Mouse (Mus musculus): ENCODE data around the gene Adgrl4. TPM values are rescaled to one million over a fixed set of nuclear protein-coding genes. Genes with fewer than 3 reads are reported as not detected.

Adgrl4 gene
- polyA plus RNA-seq, 1 experiment from 2014 or later, result 10.6 TPM

GRCm38 (mm10) chr3:151454985-151455701, 17.5 kb downstream of the Adgrl4 start:
- H3K4me2 ChIP-seq (ENCODE audit: low read depth), result no peak overlapping the region
- no peak overlapping the region for H3K4me3 ChIP-seq (ENCODE audit: low read depth, low read length)
- no peaks in the 10 kb centered on the region for H3K27me3 ChIP-seq (ENCODE audit: control insufficient read depth, insufficient read depth, low read length)
- no peak overlapping the region for H3K9ac ChIP-seq (ENCODE audit: low read length)
- 64% methylated on average over 6 of the region's 6 CpGs for WGBS
- no peaks in the 10 kb centered on the region for H3K4me1 ChIP-seq (ENCODE audit: control insufficient read depth, insufficient read depth, low read length)
- no peaks in the 10 kb centered on the region for H3K9me3 ChIP-seq (ENCODE audit: control insufficient read depth, low read length)
- ATAC-seq (ENCODE audit: insufficient read depth, low FRiP score, low TSS enrichment) (no peak), DNase-seq (ENCODE audit: low spot score) (no peak)
- no peaks in the 10 kb centered on the region for H3K36me3 ChIP-seq (ENCODE audit: control insufficient read depth, insufficient read depth, low read length)
- H3K27ac ChIP-seq (ENCODE audit: low read depth, low read length), result no peak overlapping the region

- H3K9me3 ChIP-seq (ENCODE audit: control insufficient read depth, low read length), result no peaks in the 10 kb centered on the region
- no peaks in the 10 kb centered on the region for H3K4me1 ChIP-seq (ENCODE audit: control insufficient read depth, insufficient read depth, low read length)
- H3K4me2 ChIP-seq (ENCODE audit: low read depth), result no peak overlapping the region
- no peak overlapping the region for H3K9ac ChIP-seq (ENCODE audit: low read length)
- ATAC-seq (ENCODE audit: insufficient read depth, low FRiP score, low TSS enrichment) (no peak), DNase-seq (ENCODE audit: low spot score) (no peak)
- no peak overlapping the region for H3K4me3 ChIP-seq (ENCODE audit: low read depth, low read length)
- H3K27ac ChIP-seq (ENCODE audit: low read depth, low read length), result no peak overlapping the region
- no peaks in the 10 kb centered on the region for H3K27me3 ChIP-seq (ENCODE audit: control insufficient read depth, insufficient read depth, low read length)
- H3K36me3 ChIP-seq (ENCODE audit: control insufficient read depth, insufficient read depth, low read length), result no peaks in the 10 kb centered on the region
- 79% methylated on average over 3 of the region's 3 CpGs for WGBS
These were observed 21.9 kb downstream of the Adgrl4 start for GRCm38 (mm10) chr3:151459430-151460190.

DNA sequence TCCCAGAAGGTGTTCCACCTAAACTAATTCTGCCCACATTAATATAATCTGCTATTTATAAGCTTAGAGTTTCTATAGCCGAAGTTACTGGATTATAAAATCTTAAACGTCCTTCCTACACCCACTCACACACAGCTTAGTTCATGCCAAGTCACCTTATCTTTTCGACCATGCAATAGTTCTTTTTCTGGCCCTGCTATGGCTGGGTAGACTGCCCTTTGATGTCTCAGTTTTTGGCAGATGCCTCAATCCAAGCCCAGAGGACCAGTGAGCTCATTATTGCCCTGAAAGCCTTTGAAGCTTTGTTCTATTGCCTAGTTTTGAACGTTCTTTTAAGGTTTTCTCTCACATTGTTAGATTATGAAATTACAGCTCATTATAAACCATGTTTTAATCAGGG, 27.5 kb downstream of the Adgrl4 start:
- H3K27me3 ChIP-seq (ENCODE audit: control insufficient read depth, insufficient read depth, low read length), result no peaks in the 10 kb centered on the region
- no peaks in the 10 kb centered on the region for H3K9me3 ChIP-seq (ENCODE audit: control insufficient read depth, low read length)
- no peak for ATAC-seq (ENCODE audit: insufficient read depth, low FRiP score, low TSS enrichment)
- DNase-seq (ENCODE audit: low spot score), result no peak
- no peaks in the 10 kb centered on the region for H3K4me1 ChIP-seq (ENCODE audit: control insufficient read depth, insufficient read depth, low read length)
- no peak overlapping the region for H3K9ac ChIP-seq (ENCODE audit: low read length)
- no peak overlapping the region for H3K4me3 ChIP-seq (ENCODE audit: low read depth, low read length)
- H3K36me3 ChIP-seq (ENCODE audit: control insufficient read depth, insufficient read depth, low read length), result no peaks in the 10 kb centered on the region
- no peak overlapping the region for H3K27ac ChIP-seq (ENCODE audit: low read depth, low read length)
- 67% methylated on average over 4 of the region's 4 CpGs for WGBS
- no peak overlapping the region for H3K4me2 ChIP-seq (ENCODE audit: low read depth)

- Histone ChIP-seq H3K27ac (ENCODE audit: low read depth, low read length) (no peak overlapping the region), H3K36me3 (ENCODE audit: control insufficient read depth, insufficient read depth, low read length) (no peaks in the 10 kb centered on the region), H3K9me3 (ENCODE audit: control insufficient read depth, low read length) (no peaks in the 10 kb centered on the region), H3K9ac (ENCODE audit: low read length) (no peak overlapping the region), H3K4me3 (ENCODE audit: low read depth, low read length) (no peak overlapping the region), H3K4me1 (ENCODE audit: control insufficient read depth, insufficient read depth, low read length) (no peaks in the 10 kb centered on the region), H3K27me3 (ENCODE audit: control insufficient read depth, insufficient read depth, low read length) (no peaks in the 10 kb centered on the region), H3K4me2 (ENCODE audit: low read depth) (no peak overlapping the region)
- WGBS, result 87% methylated on average over 4 of the region's 4 CpGs
- ATAC-seq (ENCODE audit: insufficient read depth, low FRiP score, low TSS enrichment) (no peak), DNase-seq (ENCODE audit: low spot score) (no peak)
These were observed 51.2 kb downstream of the Adgrl4 start for GRCm38 (mm10) chr3:151488853-151489252.

- 96% methylated on average over 3 of the region's 3 CpGs for WGBS
These were observed 67.9 kb downstream of the Adgrl4 start for GRCm38 (mm10) chr3:151505606-151506005.

DNA sequence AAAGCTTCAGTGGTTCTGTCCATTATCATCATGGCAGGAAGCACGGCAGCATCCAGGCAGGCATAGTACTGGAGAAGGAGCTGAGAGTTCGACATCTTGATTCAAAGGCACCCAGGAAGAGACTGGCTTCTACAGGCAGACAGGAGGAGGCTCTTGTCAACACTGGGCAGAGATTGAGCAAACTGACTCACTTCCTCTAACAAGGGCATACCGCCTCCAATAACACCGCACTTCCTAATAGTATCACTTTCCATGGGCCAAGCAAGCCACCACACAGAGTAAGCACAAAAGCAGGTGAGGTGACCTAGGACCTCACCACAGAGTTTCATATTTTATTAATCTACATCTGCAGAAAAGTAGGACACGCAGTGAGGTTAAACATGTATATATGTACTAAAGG, 73.5 kb downstream of the Adgrl4 start:
- ATAC-seq (ENCODE audit: insufficient read depth, low FRiP score, low TSS enrichment) (no peak), DNase-seq (ENCODE audit: low spot score) (no peak)
- Histone ChIP-seq H3K4me2 (ENCODE audit: low read depth) (no peak overlapping the region), H3K9me3 (ENCODE audit: control insufficient read depth, low read length) (no peaks in the 10 kb centered on the region), H3K4me1 (ENCODE audit: control insufficient read depth, insufficient read depth, low read length) (no peaks in the 10 kb centered on the region), H3K4me3 (ENCODE audit: low read depth, low read length) (no peak overlapping the region), H3K27ac (ENCODE audit: low read depth, low read length) (no peak overlapping the region), H3K36me3 (ENCODE audit: control insufficient read depth, insufficient read depth, low read length) (no peaks in the 10 kb centered on the region), H3K27me3 (ENCODE audit: control insufficient read depth, insufficient read depth, low read length) (no peaks in the 10 kb centered on the region), H3K9ac (ENCODE audit: low read length) (no peak overlapping the region)
- 88% methylated on average over 5 of the region's 5 CpGs for WGBS

More at GRCm38 (mm10) chr3:151505606-151506005, 67.9 kb downstream of the Adgrl4 start:
- ATAC-seq (ENCODE audit: insufficient read depth, low FRiP score, low TSS enrichment) (no peak), DNase-seq (ENCODE audit: low spot score) (no peak)
- H3K36me3 ChIP-seq (ENCODE audit: control insufficient read depth, insufficient read depth, low read length), result no peaks in the 10 kb centered on the region
- no peaks in the 10 kb centered on the region for H3K27me3 ChIP-seq (ENCODE audit: control insufficient read depth, insufficient read depth, low read length)
- H3K27ac ChIP-seq (ENCODE audit: low read depth, low read length), result no peak overlapping the region
- no peak overlapping the region for H3K9ac ChIP-seq (ENCODE audit: low read length)
- no peaks in the 10 kb centered on the region for H3K4me1 ChIP-seq (ENCODE audit: control insufficient read depth, insufficient read depth, low read length)
- H3K4me3 ChIP-seq (ENCODE audit: low read depth, low read length), result no peak overlapping the region
- H3K4me2 ChIP-seq (ENCODE audit: low read depth), result no peak overlapping the region
- H3K9me3 ChIP-seq (ENCODE audit: control insufficient read depth, low read length), result no peaks in the 10 kb centered on the region

DNA sequence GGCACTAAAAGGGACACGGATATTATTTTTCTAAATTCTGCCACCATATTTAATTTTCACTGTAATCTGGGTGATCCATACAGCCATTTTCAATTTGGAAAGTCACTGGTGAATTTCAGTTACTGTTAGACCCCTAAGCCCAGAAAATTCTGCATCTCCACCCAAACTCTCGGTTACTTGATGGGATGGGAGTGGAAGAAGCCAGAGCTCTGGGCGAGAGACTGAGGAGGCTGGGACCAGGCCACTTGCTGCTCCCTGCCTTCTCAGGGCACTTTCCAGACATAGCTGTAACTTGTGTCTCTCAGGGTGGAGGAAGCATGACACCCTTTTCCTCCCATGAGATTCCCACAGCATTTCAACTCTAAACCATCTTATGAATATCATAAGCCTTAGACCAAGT, 109.5 kb downstream of the Adgrl4 start:
- Histone ChIP-seq H3K27me3 (ENCODE audit: control insufficient read depth, insufficient read depth, low read length) (no peaks in the 10 kb centered on the region), H3K4me3 (ENCODE audit: low read depth, low read length) (no peak overlapping the region)

GRCm38 (mm10) chr3:151551002-151551401, 113.3 kb downstream of the Adgrl4 start:
- no peaks in the 10 kb centered on the region for H3K4me1 ChIP-seq (ENCODE audit: control insufficient read depth, insufficient read depth, low read length)
- H3K4me3 ChIP-seq (ENCODE audit: low read depth, low read length), result no peak overlapping the region
- H3K36me3 ChIP-seq (ENCODE audit: control insufficient read depth, insufficient read depth, low read length), result no peaks in the 10 kb centered on the region
- H3K9me3 ChIP-seq (ENCODE audit: control insufficient read depth, low read length), result no peaks in the 10 kb centered on the region
- DNase-seq (ENCODE audit: low spot score), result no peak
- no peaks in the 10 kb centered on the region for H3K27me3 ChIP-seq (ENCODE audit: control insufficient read depth, insufficient read depth, low read length)
- WGBS, result 58% methylated on average over 5 of the region's 5 CpGs
- H3K9ac ChIP-seq (ENCODE audit: low read length), result no peak overlapping the region
- H3K4me2 ChIP-seq (ENCODE audit: low read depth), result no peak overlapping the region
- H3K27ac ChIP-seq (ENCODE audit: low read depth, low read length), result no peak overlapping the region
- no peak for ATAC-seq (ENCODE audit: insufficient read depth, low FRiP score, low TSS enrichment)

More for the DNA sequence above, 109.5 kb downstream of the Adgrl4 start:
- no peak overlapping the region for H3K27ac ChIP-seq (ENCODE audit: low read depth, low read length)
- H3K4me2 ChIP-seq (ENCODE audit: low read depth), result no peak overlapping the region
- DNase-seq (ENCODE audit: low spot score) (no peak), ATAC-seq (ENCODE audit: insufficient read depth, low FRiP score, low TSS enrichment) (no peak)
- no peaks in the 10 kb centered on the region for H3K9me3 ChIP-seq (ENCODE audit: control insufficient read depth, low read length)
- WGBS, result 90% methylated on average over 3 of the region's 3 CpGs
- no peaks in the 10 kb centered on the region for H3K36me3 ChIP-seq (ENCODE audit: control insufficient read depth, insufficient read depth, low read length)
- no peaks in the 10 kb centered on the region for H3K4me1 ChIP-seq (ENCODE audit: control insufficient read depth, insufficient read depth, low read length)
- no peak overlapping the region for H3K9ac ChIP-seq (ENCODE audit: low read length)

DNA sequence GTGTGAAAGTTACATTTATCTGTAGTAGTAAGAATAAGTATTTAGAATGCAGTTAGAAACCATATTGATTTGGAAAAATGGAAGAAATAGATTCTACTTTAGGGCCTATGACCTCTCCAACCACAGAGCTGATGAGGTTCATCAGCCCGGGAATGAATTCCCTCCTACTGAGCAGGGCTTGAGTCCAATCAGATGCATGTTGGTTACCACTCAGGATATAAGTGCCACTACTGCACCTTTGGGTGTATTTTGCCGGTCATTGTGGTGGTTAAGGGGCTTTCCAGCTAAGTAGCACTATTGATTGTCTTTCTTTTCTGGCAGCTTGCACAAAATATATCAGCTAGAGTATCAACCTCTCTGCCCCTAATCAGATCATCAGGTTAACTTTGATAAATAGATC, 118.9 kb downstream of the Adgrl4 start:
- Histone ChIP-seq H3K9me3 (ENCODE audit: control insufficient read depth, low read length) (no peaks in the 10 kb centered on the region), H3K27ac (ENCODE audit: low read depth, low read length) (no peak overlapping the region), H3K4me3 (ENCODE audit: low read depth, low read length) (no peak overlapping the region), H3K4me1 (ENCODE audit: control insufficient read depth, insufficient read depth, low read length) (no peaks in the 10 kb centered on the region), H3K27me3 (ENCODE audit: control insufficient read depth, insufficient read depth, low read length) (no peaks in the 10 kb centered on the region), H3K9ac (ENCODE audit: low read length) (no peak overlapping the region), H3K36me3 (ENCODE audit: control insufficient read depth, insufficient read depth, low read length) (no peaks in the 10 kb centered on the region), H3K4me2 (ENCODE audit: low read depth) (no peak overlapping the region)
- ATAC-seq (ENCODE audit: insufficient read depth, low FRiP score, low TSS enrichment) (no peak), DNase-seq (ENCODE audit: low spot score) (no peak)
- 80% methylated on average over 2 of the region's 2 CpGs for WGBS

Measured in neural tube, embryonic 11.5 days (tissue).